Mouse (Mus musculus): ENCODE measurements around the gene Adrm1. TPM values are rescaled to one million over a fixed set of nuclear protein-coding genes. Genes with fewer than 3 reads are reported as not detected.

The Adrm1 gene
- polyA plus RNA-seq, 1 experiment = 45.5 TPM

DNA sequence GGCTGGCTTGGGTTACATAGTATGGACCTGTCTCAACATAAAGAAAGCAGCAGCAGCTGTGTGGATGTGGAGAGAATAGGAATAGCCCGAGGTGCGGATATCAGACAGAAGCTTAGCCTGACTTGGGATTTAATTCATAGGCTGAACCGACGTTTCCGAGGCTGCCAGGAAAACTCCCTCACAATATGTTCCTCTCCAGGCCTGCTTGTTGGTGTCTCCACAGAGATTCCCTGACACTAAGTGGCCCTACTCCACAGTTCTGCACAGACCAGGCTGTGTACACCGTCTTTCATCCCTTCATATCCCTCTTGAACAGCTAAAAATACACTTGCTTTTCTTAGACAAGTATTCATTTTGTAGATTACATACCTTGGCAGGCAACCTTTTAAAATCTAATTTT, 23.9 kb upstream of the Adrm1 start:
- Histone ChIP-seq H3K27ac (ENCODE audit: control insufficient read depth, insufficient read depth, low read depth, low read length, poor library complexity) (no peak overlapping the region), H3K4me3 (replicated peaks; ENCODE audit: control insufficient read depth, low read depth, low read length) (no peak overlapping the region), H3K4me1 (ENCODE audit: control insufficient read depth, insufficient read depth, low read length) (no peaks in the 10 kb centered on the region)
- TF ChIP-seq POLR2A (IDR thresholded peaks at IDR 0.05; ENCODE audit: borderline replicate concordance, control insufficient read depth, low read depth, low read length) (no peak), CTCF (IDR thresholded peaks at IDR 0.05; ENCODE audit: control insufficient read depth, insufficient read depth, low read length) (no peak)
- 93% methylated on average over 6 of the region's 6 CpGs for WGBS

DNA sequence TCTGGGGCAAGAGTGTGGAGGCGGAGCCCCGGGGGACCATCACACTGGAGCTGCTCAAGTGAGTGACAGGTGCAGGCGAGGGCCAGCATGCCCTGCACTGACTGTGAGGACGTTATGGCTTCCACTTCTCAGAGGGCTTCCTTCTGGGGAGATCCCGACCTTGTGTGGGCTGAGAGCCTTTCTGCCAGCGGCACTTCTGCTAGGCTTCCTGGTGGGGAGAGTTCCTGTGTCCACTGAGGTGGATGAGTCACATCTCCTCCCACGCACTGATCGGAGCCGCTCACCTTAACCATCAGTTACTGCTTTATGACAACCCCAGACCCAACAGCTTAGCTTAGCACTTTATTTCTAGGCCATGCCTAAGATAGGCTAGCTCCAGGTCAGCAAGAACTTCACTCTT, 22.7 kb upstream of the Adrm1 start:
- Histone ChIP-seq H3K4me3 (replicated peaks; ENCODE audit: control insufficient read depth, low read depth, low read length) (no peak overlapping the region), H3K4me1 (ENCODE audit: control insufficient read depth, insufficient read depth, low read length) (no peaks in the 10 kb centered on the region), H3K27ac (ENCODE audit: control insufficient read depth, insufficient read depth, low read depth, low read length, poor library complexity) (no peak overlapping the region)
- TF ChIP-seq POLR2A (IDR thresholded peaks at IDR 0.05; ENCODE audit: borderline replicate concordance, control insufficient read depth, low read depth, low read length) = no peak
- no peak for TF ChIP-seq CTCF (IDR thresholded peaks at IDR 0.05; ENCODE audit: control insufficient read depth, insufficient read depth, low read length)
- WGBS = 83% methylated on average over 9 of the region's 9 CpGs

DNA sequence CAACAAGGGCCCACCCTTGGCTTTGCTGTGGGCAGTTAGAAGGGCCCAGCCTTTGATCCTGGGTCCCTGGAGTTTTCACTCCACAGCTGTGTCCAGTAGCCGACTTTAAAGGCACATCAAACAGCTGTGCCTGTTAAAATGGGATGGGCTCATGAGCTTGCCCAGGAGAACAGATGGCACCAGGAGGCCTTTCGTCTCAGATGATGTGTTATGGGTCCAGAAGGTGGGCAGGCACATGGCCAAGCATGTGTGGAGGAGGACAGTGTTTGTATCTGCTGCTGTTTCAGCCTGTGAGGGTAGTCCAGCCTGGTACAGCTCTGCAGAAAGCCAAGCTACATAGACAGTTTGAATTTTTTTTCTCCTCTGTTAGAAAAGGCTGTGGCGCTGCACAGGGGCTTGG, 16.5 kb upstream of the Adrm1 start:
- no peak for TF ChIP-seq POLR2A (IDR thresholded peaks at IDR 0.05; ENCODE audit: borderline replicate concordance, control insufficient read depth, low read depth, low read length)
- TF ChIP-seq CTCF (IDR thresholded peaks at IDR 0.05; ENCODE audit: control insufficient read depth, insufficient read depth, low read length) = no peak
- H3K4me3 ChIP-seq (replicated peaks; ENCODE audit: control insufficient read depth, low read depth, low read length) = no peak overlapping the region
- H3K27ac ChIP-seq (ENCODE audit: control insufficient read depth, insufficient read depth, low read depth, low read length, poor library complexity) = no peak overlapping the region
- no peaks in the 10 kb centered on the region for H3K4me1 ChIP-seq (ENCODE audit: control insufficient read depth, insufficient read depth, low read length)
- 90% methylated on average over 3 of the region's 3 CpGs for WGBS

DNA sequence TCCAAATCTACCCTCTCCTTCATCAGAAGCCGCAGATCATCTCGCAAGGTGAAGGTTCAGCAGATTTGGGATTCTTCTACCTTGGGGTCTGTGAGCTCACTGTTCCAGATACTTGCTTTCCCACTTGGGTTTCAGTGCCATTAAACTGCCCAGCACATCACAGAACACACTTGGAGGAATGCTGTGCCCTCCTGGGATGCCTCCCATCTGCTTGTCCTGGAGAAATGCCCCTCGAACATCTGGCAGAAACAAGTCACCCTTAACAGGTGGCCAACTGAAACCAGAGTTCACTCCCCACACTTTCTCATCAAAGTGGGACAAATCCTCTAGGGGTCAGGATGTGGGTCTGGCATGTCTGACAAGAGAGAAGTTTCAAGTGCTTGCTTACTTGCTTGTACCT, 12.7 kb upstream of the Adrm1 start:
- H3K4me1 ChIP-seq (ENCODE audit: control insufficient read depth, insufficient read depth, low read length) = no peaks in the 10 kb centered on the region
- no peak overlapping the region for H3K4me3 ChIP-seq (replicated peaks; ENCODE audit: control insufficient read depth, low read depth, low read length)
- H3K27ac ChIP-seq (ENCODE audit: control insufficient read depth, insufficient read depth, low read depth, low read length, poor library complexity) = no peak overlapping the region
- TF ChIP-seq CTCF (IDR thresholded peaks at IDR 0.05; ENCODE audit: control insufficient read depth, insufficient read depth, low read length) (no peak), POLR2A (IDR thresholded peaks at IDR 0.05; ENCODE audit: borderline replicate concordance, control insufficient read depth, low read depth, low read length) (no peak)
- 87% methylated on average over 3 of the region's 3 CpGs for WGBS

DNA sequence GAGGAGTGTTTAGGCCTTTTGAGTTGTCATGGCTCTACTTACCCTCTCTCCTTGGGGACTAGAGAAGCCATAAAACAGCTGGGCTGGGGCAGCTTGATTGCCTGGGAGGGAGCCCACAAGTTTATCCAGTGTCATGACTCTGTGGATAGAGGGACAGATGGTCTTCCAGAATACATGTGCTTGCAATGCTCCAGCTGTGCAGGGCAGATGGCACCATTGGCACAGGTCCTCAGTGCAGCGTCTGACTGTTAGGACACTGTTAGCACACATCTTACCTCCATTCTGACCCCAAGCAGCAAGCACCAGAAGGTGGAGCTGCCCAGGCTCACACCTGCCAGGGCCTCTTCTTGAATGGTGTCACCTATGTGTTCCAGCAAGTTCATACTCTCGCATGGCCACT, 5.4 kb upstream of the Adrm1 start:
- Histone ChIP-seq H3K4me1 (ENCODE audit: control insufficient read depth, insufficient read depth, low read length) (peaks cover 2% of the 10 kb centered on the region; the same call in 1 of the 2 replicates), H3K4me3 (replicated peaks; ENCODE audit: control insufficient read depth, low read depth, low read length) (no peak overlapping the region), H3K27ac (ENCODE audit: control insufficient read depth, insufficient read depth, low read depth, low read length, poor library complexity) (no peak overlapping the region)
- TF ChIP-seq POLR2A (IDR thresholded peaks at IDR 0.05; ENCODE audit: borderline replicate concordance, control insufficient read depth, low read depth, low read length) (no peak), CTCF (IDR thresholded peaks at IDR 0.05; ENCODE audit: control insufficient read depth, insufficient read depth, low read length) (no peak)
- WGBS = 92% methylated on average over 2 of the region's 2 CpGs

DNA sequence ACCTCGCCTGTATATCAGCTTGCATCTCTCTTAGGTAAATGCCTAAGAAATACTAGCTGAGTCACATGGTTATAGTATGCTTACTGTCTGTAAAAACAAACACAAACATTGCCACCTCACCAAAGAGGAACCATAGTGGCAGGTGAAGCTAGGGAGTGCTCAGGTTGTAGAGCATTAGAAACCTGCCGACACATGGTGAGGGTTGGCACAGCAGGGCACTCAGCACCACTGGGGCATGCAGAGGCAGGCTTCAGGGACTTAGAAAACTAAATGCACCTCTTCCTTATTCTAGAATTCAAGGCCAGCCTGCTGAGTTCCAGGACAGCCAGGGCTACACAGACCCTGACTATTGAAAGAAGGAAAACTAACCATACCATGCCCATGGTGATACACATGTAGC, 4.4 kb upstream of the Adrm1 start:
- TF ChIP-seq POLR2A (IDR thresholded peaks at IDR 0.05; ENCODE audit: borderline replicate concordance, control insufficient read depth, low read depth, low read length) (no peak), CTCF (IDR thresholded peaks at IDR 0.05; ENCODE audit: control insufficient read depth, insufficient read depth, low read length) (no peak)
- Histone ChIP-seq H3K4me3 (replicated peaks; ENCODE audit: control insufficient read depth, low read depth, low read length) (no peak overlapping the region), H3K27ac (ENCODE audit: control insufficient read depth, insufficient read depth, low read depth, low read length, poor library complexity) (no peak overlapping the region), H3K4me1 (ENCODE audit: control insufficient read depth, insufficient read depth, low read length) (peaks cover 4% of the 10 kb centered on the region)
- 89% methylated on average over 2 of the region's 2 CpGs for WGBS

DNA sequence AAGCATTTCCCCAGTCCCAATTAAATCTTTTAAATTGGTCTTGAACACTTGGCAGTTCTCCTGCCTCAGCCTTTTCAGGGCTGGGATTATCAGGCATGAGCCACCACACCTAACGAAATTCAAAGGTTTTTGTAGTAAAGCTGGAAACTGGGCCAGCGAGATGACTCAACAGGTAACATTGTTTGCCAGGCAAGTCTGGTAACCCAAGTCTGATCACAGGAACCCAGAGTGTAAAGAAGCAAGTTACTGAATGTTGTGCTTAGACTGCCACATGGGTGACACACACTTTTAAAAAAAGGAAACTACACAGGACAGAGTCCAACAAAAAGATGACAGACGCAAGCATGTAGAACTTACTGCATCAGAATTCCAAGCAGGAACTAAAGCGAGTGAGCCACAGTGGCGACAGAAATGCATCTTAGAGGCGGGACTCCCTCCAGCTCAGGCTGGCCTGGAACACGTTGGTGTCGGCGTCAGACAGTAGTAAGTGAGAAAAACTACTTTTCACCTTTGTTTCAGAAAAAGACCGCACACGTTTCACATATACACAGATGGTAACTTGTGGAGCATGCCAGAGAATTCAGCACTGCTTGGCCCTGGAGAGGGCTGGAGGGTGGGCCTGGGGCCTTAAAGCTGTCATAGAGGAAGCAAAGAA, 1.0 kb upstream of the Adrm1 start:
- H3K27ac ChIP-seq (ENCODE audit: control insufficient read depth, insufficient read depth, low read depth, low read length, poor library complexity) = no peak overlapping the region
- WGBS = 85% methylated on average over 11 of the region's 11 CpGs
- TF ChIP-seq CTCF (IDR thresholded peaks at IDR 0.05; ENCODE audit: control insufficient read depth, insufficient read depth, low read length) (no peak), POLR2A (IDR thresholded peaks at IDR 0.05; ENCODE audit: borderline replicate concordance, control insufficient read depth, low read depth, low read length) (no peak)
- H3K4me1 ChIP-seq (ENCODE audit: control insufficient read depth, insufficient read depth, low read length) = peaks cover 5% of the 10 kb centered on the region
- H3K4me3 ChIP-seq (replicated peaks; ENCODE audit: control insufficient read depth, low read depth, low read length) = no peak overlapping the region

DNA sequence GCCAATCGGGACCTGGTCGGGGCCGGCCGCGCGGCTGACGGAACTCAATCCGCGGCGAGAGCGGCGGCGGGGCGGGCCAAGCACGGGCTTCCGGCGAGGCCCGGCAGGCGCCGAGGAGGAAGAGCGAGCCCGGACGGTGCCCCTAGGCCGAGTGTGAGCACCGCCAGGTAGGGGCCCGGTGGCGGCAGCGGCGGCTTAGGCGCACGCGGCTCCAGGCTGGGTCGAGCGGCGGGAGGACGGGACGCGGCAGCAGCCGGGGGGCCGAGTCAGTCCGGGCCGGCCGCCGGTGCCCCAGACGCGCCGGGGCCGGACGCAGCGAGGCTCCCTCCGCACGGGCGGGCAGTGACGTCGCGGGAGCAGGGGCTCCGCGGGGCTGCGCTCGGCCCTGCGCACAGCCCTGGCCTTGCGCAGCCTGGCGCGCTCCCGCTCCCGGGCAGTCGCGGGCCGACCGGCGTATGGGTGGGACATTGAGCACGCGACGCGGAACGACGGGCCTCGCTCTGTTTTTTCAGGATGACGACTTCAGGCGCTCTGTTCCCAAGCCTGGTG, 311 bp downstream of the Adrm1 start:
- under 1% methylated on average over 80 of the region's 80 CpGs for WGBS
- Histone ChIP-seq H3K4me1 (ENCODE audit: control insufficient read depth, insufficient read depth, low read length) (peaks cover 5% of the 10 kb centered on the region), H3K4me3 (replicated peaks; ENCODE audit: control insufficient read depth, low read depth, low read length) (peak overlapping the region; percentile 79), H3K27ac (ENCODE audit: control insufficient read depth, insufficient read depth, low read depth, low read length, poor library complexity) (peak overlapping the region; percentile 95)
- TF ChIP-seq CTCF (IDR thresholded peaks at IDR 0.05; ENCODE audit: control insufficient read depth, insufficient read depth, low read length) (no peak), POLR2A (IDR thresholded peaks at IDR 0.05; ENCODE audit: borderline replicate concordance, control insufficient read depth, low read depth, low read length) (peak; percentile 53; the same call in 1 of the 2 replicates)
